Comparison of ENCODE assay signal across 10 mouse cellular contexts in the genomic region with DNA sequence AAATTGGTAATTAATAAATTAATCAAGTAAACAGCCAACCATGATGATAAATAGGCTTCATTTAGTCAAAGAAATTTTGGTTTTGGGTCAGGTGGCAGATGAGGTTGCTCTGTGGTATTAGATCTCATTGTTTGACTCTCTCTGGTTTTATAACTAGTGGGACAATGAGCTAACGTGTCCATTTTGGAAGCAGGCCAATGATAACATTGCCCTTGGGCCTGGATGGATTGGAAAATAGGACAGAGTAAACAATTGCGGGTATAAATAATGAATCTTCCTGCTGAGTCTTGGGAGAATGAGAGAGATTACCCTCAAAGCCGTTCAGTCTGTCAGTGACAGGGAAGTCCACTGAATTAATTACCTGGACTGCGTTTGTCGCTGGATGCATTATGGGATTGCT. TPM values are rescaled to one million over a fixed set of nuclear protein-coding genes. Genes with fewer than 3 reads are reported as not detected.
DNase-seq lines count a peak whose midpoint lies in the region; ATAC-seq lines count a peak whose summit lies in the region.
"Had no signal": no experiment of that assay in that cellular context is flagged by ENCODE, and none has a peak within 500 bp of the region (broad histone marks: within the 10 kb centered on the region; RNA-seq: fewer than 3 reads in every experiment).

No protein-coding gene starts in this region.

- no peak overlapping the region for H3K4me2 ChIP-seq in hindbrain, embryonic 15.5 days
- H3K4me2 ChIP-seq in hindbrain, embryonic 16.5 days (ENCODE audit: low read length) = no peak overlapping the region
- H3K4me2 ChIP-seq in kidney, embryonic 15.5 days = no peak overlapping the region
- H3K4me2 ChIP-seq: liver, embryonic 15.5 days; neural tube, embryonic 12.5 days had no signal

- WGBS in hindbrain, embryonic 15.5 days = 22% methylated on average over 5 of the region's 5 CpGs
- 31% methylated on average over 5 of the region's 5 CpGs for WGBS in hindbrain, embryonic 16.5 days
- 34% methylated on average over 5 of the region's 5 CpGs for WGBS in kidney, embryonic 15.5 days

- no peaks in the 10 kb centered on the region for H3K9me3 ChIP-seq in hindbrain, embryonic 15.5 days
- H3K9me3 ChIP-seq in hindbrain, embryonic 16.5 days (ENCODE audit: control insufficient read depth, low read length) = no peaks in the 10 kb centered on the region
- no peaks in the 10 kb centered on the region for H3K9me3 ChIP-seq in kidney, embryonic 15.5 days (replicated peaks)
- H3K9me3 ChIP-seq: liver, embryonic 15.5 days; neural tube, embryonic 12.5 days had no signal

- intact Hi-C loops in left cerebral cortex, postnatal 14 days (cut with DNase I) = no loop called here

- no peaks in the 10 kb centered on the region for H3K36me3 ChIP-seq in hindbrain, embryonic 15.5 days
- H3K36me3 ChIP-seq in hindbrain, embryonic 16.5 days (ENCODE audit: control insufficient read depth, insufficient read depth, low read length) = no peaks in the 10 kb centered on the region
- no peaks in the 10 kb centered on the region for H3K36me3 ChIP-seq in kidney, embryonic 15.5 days
- H3K36me3 ChIP-seq: liver, embryonic 15.5 days; neural tube, embryonic 12.5 days had no signal

- no peak overlapping the region for H3K4me3 ChIP-seq in hindbrain, embryonic 15.5 days
- H3K4me3 ChIP-seq in hindbrain, embryonic 16.5 days (ENCODE audit: low read length) = no peak overlapping the region
- H3K4me3 ChIP-seq in kidney, embryonic 15.5 days (replicated peaks) = no peak overlapping the region
- H3K4me3 ChIP-seq: liver, embryonic 15.5 days; neural tube, embryonic 12.5 days had no signal

- peak; percentile 40 for DNase-seq in 416B (ENCODE audit: low read depth)
- DNase-seq in adrenal gland, postnatal 14 days = peak; percentile 66
- DNase-seq in left cerebral cortex, postnatal 14 days (ENCODE audit: low spot score in 2 of 2) = no peak
- DNase-seq in c-Kit-positive CD71-positive TER-119-positive erythroid progenitor cells, embryonic 14.5 days (ENCODE audit: low spot score) = no peak

- no peaks in the 10 kb centered on the region for H3K27me3 ChIP-seq in hindbrain, embryonic 15.5 days
- H3K27me3 ChIP-seq in hindbrain, embryonic 16.5 days (replicated peaks; ENCODE audit: control insufficient read depth, insufficient read depth, low read length) = no peaks in the 10 kb centered on the region
- no peaks in the 10 kb centered on the region for H3K27me3 ChIP-seq in kidney, embryonic 15.5 days
- H3K27me3 ChIP-seq: liver, embryonic 15.5 days; neural tube, embryonic 12.5 days had no signal

- no peak overlapping the region for H3K9ac ChIP-seq in hindbrain, embryonic 15.5 days
- no peak overlapping the region for H3K9ac ChIP-seq in hindbrain, embryonic 16.5 days (ENCODE audit: low read depth, low read length)
- no peak overlapping the region for H3K9ac ChIP-seq in kidney, embryonic 15.5 days
- H3K9ac ChIP-seq: liver, embryonic 15.5 days; neural tube, embryonic 12.5 days had no signal

- 0 out of 2 replicates have a peak overlapping the region, but pooled peaks have one; percentile 20 for H3K27ac ChIP-seq in hindbrain, embryonic 15.5 days (replicated peaks)
- H3K27ac ChIP-seq in hindbrain, embryonic 16.5 days (ENCODE audit: low read depth, low read length) = no peak overlapping the region
- H3K27ac ChIP-seq in kidney, embryonic 15.5 days = 0 out of 2 replicates have a peak overlapping the region, but pooled peaks have one; percentile 45
- H3K27ac ChIP-seq: neural tube, embryonic 12.5 days had no signal

- H3K4me1 ChIP-seq in hindbrain, embryonic 15.5 days (replicated peaks) = peaks cover 54% of the 10 kb centered on the region
- H3K4me1 ChIP-seq in hindbrain, embryonic 16.5 days (ENCODE audit: control insufficient read depth, insufficient read depth, low read depth, low read length) = peaks cover 21% of the 10 kb centered on the region
- H3K4me1 ChIP-seq in kidney, embryonic 15.5 days = peaks cover 40% of the 10 kb centered on the region

- no peak for ATAC-seq in hindbrain, embryonic 15.5 days (ENCODE audit: low FRiP score, low read depth)
- no peak for ATAC-seq in hindbrain, embryonic 16.5 days
- ATAC-seq in kidney, embryonic 15.5 days (replicated peaks; ENCODE audit: low FRiP score) = 0 out of 2 replicates have a peak, but pooled peaks have one; percentile 36
- ATAC-seq in frontal cortex, adult (ENCODE audit: low TSS enrichment) = no peak

RNA-seq across cellular contexts. Expression of a gene that starts 26.7 kb away (rescaled TPM):
- 24.0 and 33.3 TPM in 2 replicates for polyA plus RNA-seq in hindbrain, embryonic 15.5 days (2015; fragmentation: Nextera tagmentation; extraction: Ambion mirVana)
- polyA plus RNA-seq in hindbrain, embryonic 16.5 days (2015; fragmentation: Nextera tagmentation; extraction: Ambion mirVana) = 21.8 and 33.4 TPM in 2 replicates
- total RNA-seq in adrenal gland, postnatal 14 days (2021) = 18.1 and 19.1 TPM in 2 replicates
- 14.5 and 18.2 TPM in 2 replicates for polyA plus RNA-seq in kidney, embryonic 15.5 days (2015; fragmentation: Nextera tagmentation; extraction: Ambion mirVana)
- 10 to 100 TPM; 28.8 to 29.9 TPM for total RNA-seq in left cerebral cortex, postnatal 14 days (2021)

RNA-seq across cellular contexts. Expression of a gene that starts 41.0 kb away (rescaled TPM):
- polyA plus RNA-seq in hindbrain, embryonic 15.5 days (2015; fragmentation: Nextera tagmentation; extraction: Ambion mirVana) = 30.9 and 32.5 TPM in 2 replicates
- polyA plus RNA-seq in hindbrain, embryonic 16.5 days (2015; fragmentation: Nextera tagmentation; extraction: Ambion mirVana) = 34.6 and 35.2 TPM in 2 replicates
- 28.8 and 31.6 TPM in 2 replicates for total RNA-seq in adrenal gland, postnatal 14 days (2021)
- 34.2 and 38.4 TPM in 2 replicates for polyA plus RNA-seq in kidney, embryonic 15.5 days (2015; fragmentation: Nextera tagmentation; extraction: Ambion mirVana)
- 10 to 100 TPM; 18.9 to 19.5 TPM for total RNA-seq in left cerebral cortex, postnatal 14 days (2021)

RNA-seq across cellular contexts. Expression of a gene that starts 44.2 kb away (rescaled TPM):
- polyA plus RNA-seq in hindbrain, embryonic 15.5 days (2015; fragmentation: Nextera tagmentation; extraction: Ambion mirVana) = 98.7 and 102 TPM in 2 replicates
- polyA plus RNA-seq in hindbrain, embryonic 16.5 days (2015; fragmentation: Nextera tagmentation; extraction: Ambion mirVana) = 80.1 and 97.4 TPM in 2 replicates
- total RNA-seq in adrenal gland, postnatal 14 days (2021) = 47.2 and 50.7 TPM in 2 replicates
- 94.2 and 99.5 TPM in 2 replicates for polyA plus RNA-seq in kidney, embryonic 15.5 days (2015; fragmentation: Nextera tagmentation; extraction: Ambion mirVana)
- 10 to 100 TPM; 20.7 to 23.3 TPM for total RNA-seq in left cerebral cortex, postnatal 14 days (2021)

RNA-seq across cellular contexts. Expression of a gene that starts 55.3 kb away (rescaled TPM):
- polyA plus RNA-seq in hindbrain, embryonic 15.5 days (2015; fragmentation: Nextera tagmentation; extraction: Ambion mirVana) = 7.5 and 8.5 TPM in 2 replicates
- polyA plus RNA-seq in hindbrain, embryonic 16.5 days (2015; fragmentation: Nextera tagmentation; extraction: Ambion mirVana) = 7.1 and 7.7 TPM in 2 replicates
- 8.5 and 9.0 TPM in 2 replicates for total RNA-seq in adrenal gland, postnatal 14 days (2021)
- polyA plus RNA-seq in kidney, embryonic 15.5 days (2015; fragmentation: Nextera tagmentation; extraction: Ambion mirVana) = 21.1 and 25.0 TPM in 2 replicates
- 1 to 10 TPM; 3.3 to 3.5 TPM for total RNA-seq in left cerebral cortex, postnatal 14 days (2021)

RNA-seq across cellular contexts. Expression of a gene that starts 55.3 kb away (rescaled TPM):
- 12.8 and 13.2 TPM in 2 replicates for polyA plus RNA-seq in hindbrain, embryonic 15.5 days (2015; fragmentation: Nextera tagmentation; extraction: Ambion mirVana)
- polyA plus RNA-seq in hindbrain, embryonic 16.5 days (2015; fragmentation: Nextera tagmentation; extraction: Ambion mirVana) = 19.7 and 20.1 TPM in 2 replicates
- 36.4 and 46.4 TPM in 2 replicates for total RNA-seq in adrenal gland, postnatal 14 days (2021)
- polyA plus RNA-seq in kidney, embryonic 15.5 days (2015; fragmentation: Nextera tagmentation; extraction: Ambion mirVana) = 28.7 and 31.8 TPM in 2 replicates
- total RNA-seq in left cerebral cortex, postnatal 14 days (2021) = 10 to 100 TPM; 27.4 to 29.6 TPM

Comparison
In these comparisons a context has a peak if more than half of its experiments do, and no peak if none do; other contexts are left out.
1. DNase-seq: peak in 416B (single experiment) and adrenal gland, postnatal 14 days (single experiment); none in left cerebral cortex, postnatal 14 days (0 of 2) and c-Kit-positive CD71-positive TER-119-positive erythroid progenitor cells, embryonic 14.5 days (single experiment).